Mouse (Mus musculus) embryonic facial prominence, embryonic 12.5 days (tissue): ENCODE data around the gene Sdccag8. TPM values are rescaled to one million over a fixed set of nuclear protein-coding genes. Genes with fewer than 3 reads are reported as not detected.

Experiments used
- ATAC-seq: fragments of 200-750 bp; cut with Nextera tagmentation; 2 replicates; pipeline ENCODE4 v1.8.0; 2017; ENCODE audit not compliant: insufficient number of reproducible peaks, insufficient read depth, low FRiP score, low TSS enrichment
- H3K27ac ChIP-seq: fragments of 300-500 bp; sonication (generic); 2 replicates; pipeline ENCODE4 v1.5.1; 2016; ENCODE audit warnings: mild to moderate bottlenecking
- H3K27me3 ChIP-seq: fragments of 300-500 bp; sonication (generic); 2 replicates; pipeline ENCODE4 v1.6.1; 2016; ENCODE audit warnings: mild to moderate bottlenecking, moderate library complexity
- H3K36me3 ChIP-seq: fragments of 300-500 bp; sonication (generic); 2 replicates; pipeline ENCODE4 v1.6.1; 2016; ENCODE audit warnings: mild to moderate bottlenecking
- H3K4me1 ChIP-seq: fragments of 300-500 bp; sonication (generic); 2 replicates; pipeline ENCODE4 v1.6.1; 2016
- H3K4me2 ChIP-seq: fragments of 300-500 bp; sonication (generic); replicated peaks from 2 replicates; pipeline ENCODE4 v1.6.1; 2016; ENCODE audit warnings: mild to moderate bottlenecking, moderate library complexity
- H3K4me3 ChIP-seq: fragments of 300-500 bp; sonication (generic); 2 replicates; pipeline ENCODE4 v1.5.1; 2016; ENCODE audit warnings: mild to moderate bottlenecking
- H3K9ac ChIP-seq: fragments of 300-500 bp; sonication (generic); 2 replicates; pipeline ENCODE4 v1.6.1; 2016; ENCODE audit warnings: mild to moderate bottlenecking, moderate library complexity
- H3K9me3 ChIP-seq: fragments of 300-500 bp; sonication (generic); 2 replicates; pipeline ENCODE4 v1.6.1; 2016; ENCODE audit warnings: mild to moderate bottlenecking, moderate library complexity
- WGBS: fragments of 180-500 bp; shearing (Covaris S2); methylation state at CpG from one replicate; pipeline ENCODE4 v1.1.7; 2016; 5-methylcytosine and 5-hydroxymethylcytosine counted together
- polyA plus RNA-seq: library from polyadenylated mRNA; unstranded; fragments of >200 nt; fragmentation: Nextera tagmentation; extraction: Ambion mirVana; gene quantifications from 2 replicates; pipeline ENCODE4 v1.2.1, GENCODE M21; 2016

Sdccag8 gene
- polyA plus RNA-seq, 1 experiment from 2014 or later: 17.0 TPM

- Histone ChIP-seq H3K27me3 (0 out of 2 replicates have a peak, but pooled peaks cover 4% of the 10 kb centered on the region), H3K4me2 (no peak overlapping the region), H3K4me3 (no peak overlapping the region), H3K9me3 (no peaks in the 10 kb centered on the region), H3K9ac (no peak overlapping the region), H3K4me1 (peaks cover 54% of the 10 kb centered on the region), H3K27ac (peak overlapping the region; percentile 72), H3K36me3 (no peaks in the 10 kb centered on the region)
- 16% methylated on average over 11 of the region's 11 CpGs for WGBS
- ATAC-seq: no peak
These were observed 180.4 kb downstream of the Sdccag8 start for GRCm38 (mm10) chr1:176994707-176995418.

- Histone ChIP-seq H3K4me2 (no peak overlapping the region), H3K4me3 (no peak overlapping the region), H3K9me3 (no peaks in the 10 kb centered on the region), H3K4me1 (peaks cover 54% of the 10 kb centered on the region), H3K36me3 (no peaks in the 10 kb centered on the region), H3K27me3 (0 out of 2 replicates have a peak, but pooled peaks cover 4% of the 10 kb centered on the region), H3K9ac (no peak overlapping the region), H3K27ac (peak overlapping the region; percentile 72)
- WGBS: 76% methylated on average over 4 of the region's 4 CpGs
- no peak for ATAC-seq
These were observed 180.9 kb downstream of the Sdccag8 start for GRCm38 (mm10) chr1:176995419-176995775.

GRCm38 (mm10) chr1:176996166-176996565 lies 181.7 kb downstream of the Sdccag8 start:
- H3K36me3 ChIP-seq: no peaks in the 10 kb centered on the region
- no peak overlapping the region for H3K27ac ChIP-seq
- H3K4me1 ChIP-seq: peaks cover 55% of the 10 kb centered on the region
- no peak overlapping the region for H3K4me2 ChIP-seq
- no peak overlapping the region for H3K9ac ChIP-seq
- no peak for ATAC-seq
- no peak overlapping the region for H3K4me3 ChIP-seq
- no peaks in the 10 kb centered on the region for H3K9me3 ChIP-seq
- H3K27me3 ChIP-seq: 0 out of 2 replicates have a peak, but pooled peaks cover 4% of the 10 kb centered on the region
- 83% methylated on average over 3 of the region's 3 CpGs for WGBS

GRCm38 (mm10) chr1:176996630-176997201 lies 182.3 kb downstream of the Sdccag8 start:
- peaks cover 60% of the 10 kb centered on the region for H3K4me1 ChIP-seq
- WGBS: 30% methylated on average over 16 of the region's 16 CpGs
- H3K27me3 ChIP-seq: 0 out of 2 replicates have a peak, but pooled peaks cover 4% of the 10 kb centered on the region
- no peak overlapping the region for H3K9ac ChIP-seq
- H3K9me3 ChIP-seq: no peaks in the 10 kb centered on the region
- ATAC-seq: no peak
- H3K4me2 ChIP-seq: peak overlapping the region; percentile 18
- peak overlapping the region; percentile 18 for H3K27ac ChIP-seq
- no peaks in the 10 kb centered on the region for H3K36me3 ChIP-seq
- H3K4me3 ChIP-seq: no peak overlapping the region

GRCm38 (mm10) chr1:176997254-176997653 lies 182.8 kb downstream of the Sdccag8 start:
- WGBS: 37% methylated on average over 6 of the region's 6 CpGs
- H3K4me2 ChIP-seq: peak overlapping the region; percentile 18
- no peak overlapping the region for H3K9ac ChIP-seq
- H3K27me3 ChIP-seq: 0 out of 2 replicates have a peak, but pooled peaks cover 4% of the 10 kb centered on the region
- H3K4me3 ChIP-seq: no peak overlapping the region
- H3K36me3 ChIP-seq: no peaks in the 10 kb centered on the region
- no peak for ATAC-seq
- H3K27ac ChIP-seq: peak overlapping the region; percentile 18
- peaks cover 62% of the 10 kb centered on the region for H3K4me1 ChIP-seq
- H3K9me3 ChIP-seq: no peaks in the 10 kb centered on the region

- Histone ChIP-seq H3K27ac (peak overlapping the region; percentile 14; the same call in 1 of the 2 replicates), H3K4me3 (no peak overlapping the region), H3K36me3 (no peaks in the 10 kb centered on the region), H3K4me2 (peak overlapping the region; percentile 32), H3K9me3 (no peaks in the 10 kb centered on the region), H3K9ac (no peak overlapping the region), H3K27me3 (0 out of 2 replicates have a peak, but pooled peaks cover 4% of the 10 kb centered on the region), H3K4me1 (peaks cover 63% of the 10 kb centered on the region)
- WGBS: 36% methylated on average over 33 of the region's 33 CpGs
- ATAC-seq: no peak; the same call in 1 of the 2 replicates
These were observed 183.5 kb downstream of the Sdccag8 start for GRCm38 (mm10) chr1:176997711-176998689.

- H3K4me2 ChIP-seq: no peak overlapping the region
- no peak overlapping the region for H3K27ac ChIP-seq
- peaks cover 64% of the 10 kb centered on the region for H3K4me1 ChIP-seq
- H3K9ac ChIP-seq: no peak overlapping the region
- no peaks in the 10 kb centered on the region for H3K36me3 ChIP-seq
- no peaks in the 10 kb centered on the region for H3K9me3 ChIP-seq
- H3K4me3 ChIP-seq: no peak overlapping the region
- WGBS: 24% methylated on average over 6 of the region's 6 CpGs
- 0 out of 2 replicates have a peak, but pooled peaks cover 4% of the 10 kb centered on the region for H3K27me3 ChIP-seq
- no peak for ATAC-seq
These were observed 184.6 kb downstream of the Sdccag8 start for GRCm38 (mm10) chr1:176999011-176999410.

GRCm38 (mm10) chr1:177002951-177003350 lies 188.5 kb downstream of the Sdccag8 start:
- peak; percentile 32; the same call in 1 of the 2 replicates for ATAC-seq
- Histone ChIP-seq H3K4me2 (no peak overlapping the region), H3K9me3 (no peaks in the 10 kb centered on the region), H3K4me1 (peaks cover 32% of the 10 kb centered on the region), H3K9ac (no peak overlapping the region), H3K4me3 (no peak overlapping the region), H3K36me3 (no peaks in the 10 kb centered on the region), H3K27me3 (0 out of 2 replicates have a peak, but pooled peaks cover under 1% of the 10 kb centered on the region), H3K27ac (no peak overlapping the region)
- WGBS: 46% methylated on average over 6 of the region's 6 CpGs

- Histone ChIP-seq H3K27me3 (no peaks in the 10 kb centered on the region), H3K4me1 (peaks cover 25% of the 10 kb centered on the region), H3K4me2 (no peak overlapping the region), H3K9me3 (no peaks in the 10 kb centered on the region), H3K4me3 (no peak overlapping the region), H3K9ac (no peak overlapping the region), H3K27ac (no peak overlapping the region), H3K36me3 (no peaks in the 10 kb centered on the region)
- ATAC-seq: no peak
- WGBS: 72% methylated on average over 4 of the region's 4 CpGs
These were observed 189.7 kb downstream of the Sdccag8 start for GRCm38 (mm10) chr1:177004041-177004741.

GRCm38 (mm10) chr1:177007405-177007804 lies 192.9 kb downstream of the Sdccag8 start:
- no peak overlapping the region for H3K27ac ChIP-seq
- no peak for ATAC-seq
- 83% methylated on average over 3 of the region's 3 CpGs for WGBS
- no peaks in the 10 kb centered on the region for H3K36me3 ChIP-seq
- H3K9ac ChIP-seq: no peak overlapping the region
- H3K4me1 ChIP-seq: peaks cover 21% of the 10 kb centered on the region
- no peak overlapping the region for H3K4me2 ChIP-seq
- H3K9me3 ChIP-seq: no peaks in the 10 kb centered on the region
- H3K27me3 ChIP-seq: no peaks in the 10 kb centered on the region
- H3K4me3 ChIP-seq: no peak overlapping the region

GRCm38 (mm10) chr1:177008777-177009176 lies 194.3 kb downstream of the Sdccag8 start:
- no peak overlapping the region for H3K27ac ChIP-seq
- H3K9ac ChIP-seq: no peak overlapping the region
- H3K9me3 ChIP-seq: no peaks in the 10 kb centered on the region
- H3K27me3 ChIP-seq: no peaks in the 10 kb centered on the region
- H3K4me2 ChIP-seq: no peak overlapping the region
- no peak overlapping the region for H3K4me3 ChIP-seq
- no peak for ATAC-seq
- peaks cover 14% of the 10 kb centered on the region for H3K4me1 ChIP-seq
- no peaks in the 10 kb centered on the region for H3K36me3 ChIP-seq
- WGBS: 13% methylated on average over 1 of the region's 1 CpGs
